In genomic region chr3:87082235-87082634, GRCm38 (mm10) we compare ENCODE assay signal across 10 mouse cellular contexts.
A peak's percentile ranks its signal among the peaks of the same experiment; 100 is the strongest.
DNase-seq lines count a peak whose midpoint lies in the region; ATAC-seq and TF ChIP-seq lines count a peak whose summit lies in the region.
"Had no signal": no experiment of that assay in that cellular context is flagged by ENCODE, and none has a peak within 500 bp of the region (broad histone marks: within the 10 kb centered on the region; RNA-seq: fewer than 3 reads in every experiment).

No protein-coding gene starts in this region.

- no peak for ATAC-seq in liver, embryonic 11.5 days (replicated peaks; ENCODE audit: low FRiP score)

- no peak overlapping the region for H3K4me2 ChIP-seq in liver, embryonic 11.5 days
- H3K4me2 ChIP-seq: heart, embryonic 13.5 days had no signal

- peak; percentile 93 for TF ChIP-seq CTCF in layer of hippocampus, adult 2 months (conservative IDR thresholded peaks at IDR 0.05)
- peak; percentile 71; the same call in 1 of the 2 replicates for TF ChIP-seq CTCF in spleen, adult 2 months (IDR thresholded peaks at IDR 0.05; ENCODE audit: extremely low read depth, insufficient read depth, insufficient read length, insufficient replicate concordance)

- no peak overlapping the region for H3K9ac ChIP-seq in liver, embryonic 11.5 days (ENCODE audit: low read depth, low read length)
- H3K9ac ChIP-seq: heart, embryonic 13.5 days had no signal

- WGBS in liver, embryonic 11.5 days: 66% methylated on average over 3 of the region's 3 CpGs
- 57% methylated on average over 3 of the region's 3 CpGs for WGBS in spleen, adult 2 months

- H3K9me3 ChIP-seq in liver, embryonic 11.5 days (ENCODE audit: control insufficient read depth, low read length): no peaks in the 10 kb centered on the region
- H3K9me3 ChIP-seq: heart, embryonic 13.5 days had no signal

- no peak for TF ChIP-seq POLR2A in spleen, adult 2 months (IDR thresholded peaks at IDR 0.05; ENCODE audit: low read depth, low read length)

- H3K4me1 ChIP-seq in liver, embryonic 11.5 days (replicated peaks; ENCODE audit: control insufficient read depth, insufficient read depth, low read length): no peaks in the 10 kb centered on the region
- no peaks in the 10 kb centered on the region for H3K4me1 ChIP-seq in spleen, adult 2 months (ENCODE audit: control insufficient read depth, insufficient read depth, insufficient read length)
- H3K4me1 ChIP-seq: heart, embryonic 13.5 days had no signal

- no peak for DNase-seq in layer of hippocampus, adult 2 months (ENCODE audit: low spot score in 2 of 2)
- DNase-seq in layer of hippocampus, adult 8-10 months (ENCODE audit: low spot score in 2 of 2): no peak
- peak; percentile 66 for DNase-seq in ES-CJ7 (ENCODE audit: low read depth, low spot score)
- DNase-seq in adrenal gland, postnatal 10 days: peak; percentile 78
- peak; percentile 58 for DNase-seq in gastrocnemius, adult 18-20 months (ENCODE audit: low spot score)
- peak; percentile 41 for DNase-seq in liver, embryonic 11.5 days (ENCODE audit: low spot score)
- DNase-seq in spleen, adult 2 months (ENCODE audit: low read depth in 1 of 2, low spot score in 2 of 2): peak in 1 of 2 experiments; percentile 46
- DNase-seq in layer of hippocampus, postnatal 14 days (ENCODE audit: low spot score in 2 of 2): no peak

- no peak overlapping the region for H3K4me3 ChIP-seq in layer of hippocampus, adult 2 months
- H3K4me3 ChIP-seq in liver, embryonic 11.5 days (ENCODE audit: low read depth, low read length): no peak overlapping the region
- no peak overlapping the region for H3K4me3 ChIP-seq in spleen, adult 2 months (ENCODE audit: extremely low read depth, insufficient read depth, insufficient read length)
- H3K4me3 ChIP-seq: heart, embryonic 13.5 days; myocyte had no signal

- H3K36me3 ChIP-seq in liver, embryonic 11.5 days (ENCODE audit: control insufficient read depth, insufficient read depth, low read length): peaks cover 3% of the 10 kb centered on the region; the same call in 1 of the 2 replicates
- no peaks in the 10 kb centered on the region for H3K36me3 ChIP-seq in spleen, adult 2 months (ENCODE audit: control insufficient read depth, insufficient read depth, low read length)

- H3K27me3 ChIP-seq in liver, embryonic 11.5 days (replicated peaks; ENCODE audit: control insufficient read depth, insufficient read depth, low read length): no peaks in the 10 kb centered on the region
- H3K27me3 ChIP-seq in spleen, adult 2 months (ENCODE audit: control insufficient read depth, insufficient read depth, low read length): no peaks in the 10 kb centered on the region
- H3K27me3 ChIP-seq: heart, embryonic 13.5 days had no signal

- H3K27ac ChIP-seq in layer of hippocampus, adult 2 months: no peak overlapping the region
- H3K27ac ChIP-seq in liver, embryonic 11.5 days (ENCODE audit: low read depth, low read length): no peak overlapping the region
- no peak overlapping the region for H3K27ac ChIP-seq in spleen, adult 2 months (ENCODE audit: insufficient read depth, low read length)
- H3K27ac ChIP-seq: heart, embryonic 13.5 days had no signal

Comparison
In these comparisons a context has a peak if more than half of its experiments do, and no peak if none do; other contexts are left out.
1. DNase-seq: peak in ES-CJ7 (single experiment), adrenal gland, postnatal 10 days (single experiment), gastrocnemius, adult 18-20 months (single experiment) and liver, embryonic 11.5 days (single experiment); none in layer of hippocampus, adult 2 months (0 of 2), layer of hippocampus, adult 8-10 months (0 of 2) and layer of hippocampus, postnatal 14 days (0 of 2).